Mouse (Mus musculus): ENCODE results near the gene Tom1. TPM values are rescaled to one million over a fixed set of nuclear protein-coding genes. Genes with fewer than 3 reads are reported as not detected.

Gene Tom1
- polyA plus RNA-seq, 3 experiments from 2014 or later: 13.7 to 24.0 (median 15.1) TPM

DNA sequence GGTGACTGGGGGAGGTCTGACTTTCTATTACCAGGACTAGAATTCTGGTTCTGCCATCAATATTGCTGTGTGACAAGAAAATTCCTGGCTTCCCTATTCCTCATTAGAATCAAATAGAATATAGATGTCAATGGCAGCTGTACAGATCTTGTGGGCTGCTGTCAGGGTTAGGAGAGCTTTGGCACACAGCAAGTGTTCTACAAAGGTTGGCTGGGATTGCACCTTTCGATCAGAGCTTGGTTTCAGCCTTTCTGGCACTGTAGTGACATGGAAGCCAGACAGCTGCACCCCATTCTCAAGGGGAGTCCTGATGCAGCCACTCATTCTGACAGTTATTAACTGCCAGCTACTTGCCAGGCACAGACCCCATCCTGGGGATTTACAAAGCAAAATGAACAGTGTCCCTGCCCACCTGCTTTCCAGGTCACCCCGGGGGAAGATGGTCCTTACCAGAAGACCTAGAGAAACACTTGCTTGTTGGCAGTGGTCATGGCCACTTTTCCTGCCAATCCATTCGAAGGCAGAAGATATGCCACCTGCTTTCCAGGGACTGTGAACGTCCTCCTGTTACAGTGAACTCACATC lies 57.4 kb downstream of the Tom1 start:
- ATAC-seq: no peak

DNA sequence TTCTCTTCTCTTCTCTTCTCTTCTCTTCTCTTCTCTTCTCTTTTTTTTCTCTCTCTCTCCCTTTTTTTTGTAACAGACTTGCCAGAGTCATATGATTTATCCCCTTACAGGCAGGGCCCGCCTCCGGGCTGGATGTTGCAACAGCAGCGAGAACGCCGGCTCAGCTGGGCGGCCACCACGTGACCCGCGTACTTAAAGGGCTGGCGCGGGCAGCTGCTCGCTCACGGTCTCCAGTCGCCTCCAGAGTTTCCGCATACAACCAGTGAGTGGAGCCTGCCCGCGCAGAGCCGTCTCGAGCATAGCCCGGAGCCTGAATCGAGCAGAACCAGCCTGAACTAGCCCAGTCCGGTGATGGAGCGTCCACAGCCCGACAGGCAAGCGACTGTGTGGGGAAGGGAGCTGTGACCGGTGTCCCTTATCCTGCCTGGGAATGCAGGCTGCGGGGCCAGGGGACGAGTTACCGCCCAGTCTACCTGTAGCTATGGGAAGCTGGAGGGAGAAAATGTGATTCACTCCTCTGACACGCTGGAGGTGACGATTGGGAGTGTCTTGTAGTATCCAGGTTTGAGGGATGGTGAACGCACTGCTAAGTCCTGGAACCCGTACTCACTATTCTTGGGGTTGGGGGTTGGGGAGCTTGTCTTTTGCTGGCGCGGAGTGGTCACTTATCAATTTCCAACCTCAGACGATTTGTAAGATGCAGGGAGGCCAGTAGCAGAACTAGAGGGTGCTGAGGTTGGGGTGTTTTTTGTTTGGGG lies 60.1 kb downstream of the Tom1 start, which contains the start of gene Hmox1:
Gene Hmox1 (plus strand): TSS at position 223 of the 758 bp plus-strand sequence.
- ATAC-seq: peak; percentile 96

DNA sequence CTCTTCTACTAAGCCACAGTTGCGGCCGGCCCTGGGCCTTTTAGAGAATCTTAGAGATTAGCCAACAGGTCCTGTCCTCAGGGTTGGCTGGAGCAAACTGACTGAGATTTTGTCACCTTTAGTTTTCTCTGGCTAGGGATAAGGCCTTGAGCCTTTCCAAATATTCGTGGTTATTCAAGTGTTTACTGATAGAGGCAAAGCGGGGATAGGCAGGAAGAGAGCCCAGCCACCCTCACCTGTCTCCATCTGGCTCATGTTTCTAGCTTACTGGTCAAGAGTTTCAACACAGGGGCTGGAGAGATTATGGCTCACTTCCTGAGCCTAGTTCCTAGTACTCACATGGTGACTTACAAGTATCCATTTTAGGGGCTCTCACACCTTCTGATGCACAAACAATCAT lies 69.5 kb downstream of the Tom1 start:
- no peak for ATAC-seq

DNA sequence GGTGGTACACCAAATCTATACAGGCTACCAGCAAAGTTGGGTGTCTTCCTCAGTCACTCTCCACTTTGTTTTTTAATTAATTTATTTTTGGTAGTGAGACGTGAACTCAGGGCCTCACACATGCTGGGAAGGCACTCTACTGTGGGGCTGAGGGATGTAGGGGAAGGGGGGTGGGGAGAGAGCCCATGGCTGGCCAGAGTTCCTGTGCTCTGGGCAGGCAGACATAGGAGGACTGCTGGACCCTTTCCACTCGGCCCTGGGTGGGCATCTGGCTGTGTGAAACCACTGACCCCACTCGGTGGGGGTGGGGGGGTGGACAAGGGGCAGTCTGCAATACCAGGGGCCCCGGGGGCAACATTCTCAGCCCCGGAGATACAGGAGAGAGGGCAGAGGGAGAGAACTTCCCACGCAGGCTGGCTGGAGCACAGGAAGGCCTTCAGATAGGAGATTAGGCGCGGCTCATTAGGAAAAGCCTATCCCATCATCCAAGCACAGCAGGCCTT lies 69.9 kb downstream of the Tom1 start:
- no peak for ATAC-seq

DNA sequence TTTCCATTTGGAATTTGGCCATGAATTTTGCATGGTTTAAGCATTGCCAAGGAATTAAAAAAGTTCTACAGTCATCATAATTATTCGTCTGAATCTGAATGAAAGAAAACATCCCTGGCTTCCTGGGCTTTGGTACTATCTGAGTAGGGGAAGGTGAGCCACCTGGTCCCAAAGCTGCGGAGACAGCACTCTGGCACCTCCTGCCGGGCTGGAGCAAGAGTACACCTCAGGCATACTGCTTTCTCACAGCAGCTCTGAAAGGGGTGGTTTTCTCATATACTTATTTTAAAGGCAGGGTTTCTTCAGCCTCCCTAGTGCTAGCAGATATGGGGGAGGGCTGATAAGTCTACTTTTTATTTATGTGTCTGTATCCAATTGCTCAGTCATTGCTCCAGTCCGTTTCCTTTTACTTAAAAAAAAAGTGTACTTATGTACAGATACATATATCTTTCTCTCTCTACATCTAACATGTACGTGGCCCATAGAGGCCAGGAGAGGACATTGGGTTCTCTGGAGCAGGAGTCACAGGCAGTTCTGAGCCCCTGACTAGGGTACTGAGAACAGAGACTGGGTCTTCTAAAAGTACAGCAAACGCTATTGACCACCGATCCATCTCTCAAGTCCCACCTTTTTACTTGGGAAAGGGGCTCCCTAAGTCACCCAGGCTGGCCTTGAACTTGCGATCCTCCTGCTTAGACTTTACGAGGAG lies 75.2 kb downstream of the Tom1 start:
- ATAC-seq: peak; percentile 79

DNA sequence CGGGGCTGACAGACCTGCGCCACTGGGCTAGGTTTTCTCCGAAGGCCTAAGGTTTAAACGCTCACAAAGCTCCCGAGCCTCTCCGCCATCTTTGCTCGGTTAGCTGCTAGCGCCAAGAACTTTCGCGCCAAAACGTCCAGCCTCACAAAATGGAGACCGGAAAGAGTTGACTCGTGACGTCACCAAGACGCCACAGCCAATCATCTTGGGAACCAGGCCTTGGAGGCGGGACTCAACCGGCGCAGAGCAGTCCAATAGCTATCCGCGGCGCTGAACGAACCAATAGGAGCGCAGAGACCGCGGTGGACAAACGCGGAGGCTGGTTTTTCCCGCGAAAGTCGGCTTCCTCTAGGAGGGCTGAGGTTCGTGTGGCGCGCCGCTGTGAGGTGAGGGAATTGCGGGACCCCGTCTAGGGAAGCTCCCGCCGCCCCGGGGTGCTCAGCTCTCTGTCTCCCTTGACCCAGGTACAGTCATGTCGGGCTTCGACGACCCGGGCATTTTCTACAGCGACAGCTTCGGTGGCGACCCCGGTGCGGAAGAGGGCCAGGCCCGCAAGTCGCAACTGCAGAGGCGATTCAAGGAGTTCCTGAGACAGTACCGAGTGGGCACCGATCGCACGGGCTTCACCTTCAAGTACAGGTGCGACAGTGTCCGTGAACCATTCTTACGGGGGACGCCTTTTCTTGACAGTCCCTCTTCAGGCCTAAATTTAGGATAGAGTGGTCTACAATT lies 75.9 kb downstream of the Tom1 start, which contains the start of gene Mcm5:
Gene Mcm5 (plus strand): TSS at position 334 of the 732 bp plus-strand sequence.
- peak; percentile 97 for ATAC-seq

DNA sequence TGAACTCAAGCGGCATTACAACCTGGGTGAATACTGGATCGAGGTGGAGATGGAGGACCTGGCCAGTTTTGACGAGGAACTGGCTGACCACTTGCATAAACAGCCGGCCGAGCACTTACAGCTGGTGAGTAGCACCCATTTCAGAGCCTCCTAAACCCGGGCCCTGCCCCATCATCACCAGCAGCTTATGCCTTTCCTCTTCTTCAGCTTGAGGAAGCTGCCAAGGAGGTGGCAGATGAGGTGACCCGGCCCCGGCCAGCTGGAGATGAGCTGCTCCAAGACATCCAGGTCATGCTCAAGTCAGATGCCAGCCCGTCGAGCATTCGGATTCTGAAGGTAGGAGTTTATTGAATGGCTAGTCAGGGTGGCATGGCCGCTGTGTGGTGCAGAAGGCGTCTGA lies 76.6 kb downstream of the Tom1 start:
- no peak for ATAC-seq

DNA sequence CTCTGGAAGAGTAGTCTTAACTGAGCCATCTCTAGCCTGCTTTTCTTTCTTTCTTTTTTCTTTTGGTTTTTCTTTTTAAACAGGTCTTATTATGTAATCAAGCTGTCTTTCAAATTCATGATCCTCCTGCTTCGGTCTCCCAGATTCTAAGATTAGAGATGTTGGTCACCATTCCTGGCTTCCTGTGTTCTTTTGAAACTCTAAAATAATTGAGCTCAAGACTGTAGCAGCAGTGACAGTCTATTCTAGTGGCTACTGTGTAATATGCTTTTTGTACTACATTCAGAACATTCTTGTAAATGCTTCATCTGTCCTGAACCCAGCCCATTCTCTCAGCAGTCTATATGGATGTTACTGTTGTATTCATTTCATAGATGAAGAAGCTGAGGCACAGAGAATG lies 85.0 kb downstream of the Tom1 start:
- no peak for ATAC-seq

DNA sequence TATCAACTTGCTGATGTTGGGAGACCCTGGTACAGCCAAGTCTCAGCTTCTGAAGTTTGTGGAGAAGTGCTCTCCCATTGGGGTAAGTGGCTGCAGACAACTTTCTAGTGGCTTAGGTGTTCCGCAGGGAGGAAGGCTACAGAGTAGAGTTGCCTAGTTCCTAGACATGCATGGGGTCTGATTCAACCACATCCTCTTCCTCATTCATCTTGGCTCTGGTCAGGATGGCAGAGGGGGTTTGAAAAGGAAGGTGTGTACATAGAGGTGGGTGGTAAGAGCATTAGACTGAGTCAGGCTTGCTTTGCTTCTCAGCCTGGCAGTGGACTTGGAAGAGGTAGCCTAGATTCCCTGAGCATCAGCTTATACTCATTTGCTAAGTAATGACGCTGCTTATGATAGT lies 85.8 kb downstream of the Tom1 start:
- ATAC-seq: no peak

Other genes starting within 250 kb of the Tom1 start
- under 1 TPM in 1 of 3 experiments, not detected in 2; 0.24 TPM for gene Isx, start 160.5 kb upstream of the Tom1 start, polyA plus RNA-seq (2017; shearing (Covaris generic))
- 10 to 100 TPM; 32.6 to 57.3 (median 42.5) TPM for gene Hmgxb4, start 40.3 kb upstream of the Tom1 start, polyA plus RNA-seq (2017; shearing (Covaris generic))
- 1 to 10 TPM; 6.3 to 8.2 (median 7.8) TPM for gene Hmox1, start 59.9 kb downstream of the Tom1 start, polyA plus RNA-seq (2017; shearing (Covaris generic))
- gene Mcm5, start 75.9 kb downstream of the Tom1 start, polyA plus RNA-seq (2017; shearing (Covaris generic)): 10 to 100 TPM; 32.1 to 95.9 (median 36.2) TPM
- under 1 TPM in 1 of 3 experiments, not detected in 2; 0.41 TPM for gene Rasd2, start 180.2 kb downstream of the Tom1 start, polyA plus RNA-seq (2017; shearing (Covaris generic))

Data from inflammation-experienced regulatory T-cells, adult 6 months (primary cell).